Mouse (Mus musculus) cortical plate, adult 2 months (tissue): ENCODE data around the gene Pafah1b3.

Experiments
- CTCF ChIP-seq: fragments of 200-500 bp; IDR thresholded peaks from 2 replicates; pipeline ENCODE4 v1.5.1; 2011; ENCODE audit warnings: mild to moderate bottlenecking, control low read depth, low read length; ENCODE audit not compliant: insufficient read depth; ENCODE audit errors: extremely low read depth
- POLR2A ChIP-seq: fragments of 200-500 bp; IDR thresholded peaks from 2 replicates; pipeline ENCODE4 v1.6.1; 2011; ENCODE audit warnings: mild to moderate bottlenecking, low read length, control low read depth; ENCODE audit not compliant: insufficient read depth; ENCODE audit errors: extremely low read depth

- TF ChIP-seq POLR2A (peak; percentile 59; the same call in 1 of the 2 replicates), CTCF (no peak)
Observed at GRCm38 (mm10) chr7:25250141-25250972, 47.4 kb downstream of the Pafah1b3 start, which contains the start of gene Erf.
